Mouse (Mus musculus) forebrain, embryonic 14.5 days (tissue): ENCODE data around the gene Esyt3. TPM values are rescaled to one million over a fixed set of nuclear protein-coding genes. Genes with fewer than 3 reads are reported as not detected.
A peak's percentile ranks its signal among the peaks of the same experiment; 100 is the strongest.

Experiments used
- ATAC-seq: fragments of 200-750 bp; cut with Nextera tagmentation; 2 replicates; pipeline ENCODE4 v1.8.0; 2017; ENCODE audit warnings: mild to moderate bottlenecking, moderate library complexity
- DNase-seq: peaks from one replicate; pipeline ENCODE4 v3.0.0-alpha.2; 2015; ENCODE audit warnings: low spot score
- H3K27ac ChIP-seq: fragments of 300-500 bp; sonication (generic); 2 replicates; pipeline ENCODE4 v1.5.1; 2014; ENCODE audit warnings: low read depth, mild to moderate bottlenecking, control low read depth, low read length, moderate library complexity
- H3K27me3 ChIP-seq: fragments of 300-500 bp; sonication (generic); replicated peaks from 2 replicates; pipeline ENCODE4 v1.6.1; 2014; ENCODE audit warnings: low read length, control low read depth, mixed read lengths; ENCODE audit not compliant: control insufficient read depth, insufficient read depth
- H3K36me3 ChIP-seq: fragments of 300-500 bp; sonication (generic); 2 replicates; pipeline ENCODE4 v1.6.1; 2014; ENCODE audit warnings: low read length, control low read depth; ENCODE audit not compliant: control insufficient read depth, insufficient read depth
- H3K4me1 ChIP-seq: fragments of 300-500 bp; sonication (generic); 2 replicates; pipeline ENCODE4 v1.6.1; 2014; ENCODE audit warnings: antibody characterized with exemption, low read length, control low read depth; ENCODE audit not compliant: control insufficient read depth, insufficient read depth
- H3K4me2 ChIP-seq: fragments of 300-500 bp; sonication (generic); 2 replicates; pipeline ENCODE4 v1.6.1; 2014; ENCODE audit warnings: mild to moderate bottlenecking, control low read depth, low read length
- H3K4me3 ChIP-seq: fragments of 300-500 bp; sonication (generic); 2 replicates; pipeline ENCODE4 v1.5.1; 2014; ENCODE audit warnings: low read depth, low read length, control low read depth
- H3K9ac ChIP-seq: fragments of 300-500 bp; sonication (generic); 2 replicates; pipeline ENCODE4 v1.6.1; 2014; ENCODE audit warnings: mild to moderate bottlenecking, low read length, control low read depth, moderate library complexity
- H3K9me3 ChIP-seq: fragments of 300-500 bp; sonication (generic); replicated peaks from 2 replicates; pipeline ENCODE4 v1.6.1; 2016; ENCODE audit warnings: low read length, control low read depth, mixed read lengths; ENCODE audit not compliant: control insufficient read depth
- WGBS: fragments of 180-500 bp; shearing (Covaris S2); extraction: QIAGEN DNeasy Blood & Tissue Kit; methylation state at CpG from one replicate; pipeline ENCODE4 v1.1.7; 2014; 5-methylcytosine and 5-hydroxymethylcytosine counted together
- polyA plus RNA-seq: library from polyadenylated mRNA; unstranded; fragments of >200 nt; fragmentation: Nextera tagmentation; extraction: Ambion mirVana; gene quantifications from 2 replicates; pipeline ENCODE4 v1.2.1, GENCODE M21; 2014

Gene Esyt3
- polyA plus RNA-seq, 1 experiment from 2014 or later = 0.52 TPM

DNA sequence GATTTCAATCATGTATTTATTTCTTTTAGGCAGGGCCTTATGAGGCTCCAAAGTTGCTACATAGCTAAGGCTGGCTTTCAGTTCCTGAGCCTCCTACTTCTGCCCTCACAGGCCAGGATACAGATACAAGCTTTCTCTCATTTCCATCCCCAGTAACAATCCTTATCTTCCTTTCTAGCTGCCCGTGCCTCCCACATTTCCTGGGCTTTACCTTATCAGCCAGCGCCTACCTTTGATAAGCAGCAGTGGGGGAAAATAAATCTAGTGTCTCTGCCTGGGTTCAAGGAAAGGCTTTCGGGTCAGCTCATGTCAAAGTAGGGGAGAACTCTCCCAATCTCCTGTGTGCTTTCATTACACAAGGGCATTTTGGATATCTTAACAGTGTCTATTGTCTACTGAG lies 16.8 kb downstream of the Esyt3 start:
- DNase-seq (no peak), ATAC-seq (no peak)
- Histone ChIP-seq H3K27me3 (no peaks in the 10 kb centered on the region), H3K9ac (no peak overlapping the region), H3K4me3 (no peak overlapping the region), H3K36me3 (no peaks in the 10 kb centered on the region), H3K4me1 (peaks cover 3% of the 10 kb centered on the region; the same call in 1 of the 2 replicates), H3K4me2 (no peak overlapping the region), H3K9me3 (no peaks in the 10 kb centered on the region), H3K27ac (no peak overlapping the region)
- 89% methylated on average over 3 of the region's 3 CpGs for WGBS

DNA sequence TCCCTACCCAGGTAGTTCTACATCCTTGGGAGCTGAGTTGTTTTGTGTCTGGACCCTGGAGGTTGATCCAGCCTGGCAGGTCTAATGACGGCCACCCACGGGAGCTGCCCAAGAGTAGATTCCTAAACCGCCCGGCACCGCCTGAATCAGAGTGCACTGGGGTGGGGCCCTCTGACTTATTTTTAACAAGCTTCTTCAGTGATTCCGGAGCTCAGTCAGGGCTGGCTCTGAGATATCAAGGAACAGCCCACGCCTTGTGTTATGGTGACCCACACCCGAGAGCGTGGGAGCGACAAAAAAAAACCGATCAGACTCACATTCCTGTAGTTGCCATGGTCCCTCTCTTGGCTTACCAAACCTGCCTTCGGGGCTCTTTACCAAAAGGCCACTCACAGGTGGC lies 18.2 kb downstream of the Esyt3 start:
- H3K4me3 ChIP-seq = no peak overlapping the region
- no peak overlapping the region for H3K27ac ChIP-seq
- no peaks in the 10 kb centered on the region for H3K36me3 ChIP-seq
- ATAC-seq = no peak
- peaks cover under 1% of the 10 kb centered on the region; the same call in 1 of the 2 replicates for H3K4me1 ChIP-seq
- H3K27me3 ChIP-seq = no peaks in the 10 kb centered on the region
- DNase-seq = no peak
- H3K9ac ChIP-seq = no peak overlapping the region
- 87% methylated on average over 12 of the region's 12 CpGs for WGBS
- no peaks in the 10 kb centered on the region for H3K9me3 ChIP-seq
- H3K4me2 ChIP-seq = no peak overlapping the region

DNA sequence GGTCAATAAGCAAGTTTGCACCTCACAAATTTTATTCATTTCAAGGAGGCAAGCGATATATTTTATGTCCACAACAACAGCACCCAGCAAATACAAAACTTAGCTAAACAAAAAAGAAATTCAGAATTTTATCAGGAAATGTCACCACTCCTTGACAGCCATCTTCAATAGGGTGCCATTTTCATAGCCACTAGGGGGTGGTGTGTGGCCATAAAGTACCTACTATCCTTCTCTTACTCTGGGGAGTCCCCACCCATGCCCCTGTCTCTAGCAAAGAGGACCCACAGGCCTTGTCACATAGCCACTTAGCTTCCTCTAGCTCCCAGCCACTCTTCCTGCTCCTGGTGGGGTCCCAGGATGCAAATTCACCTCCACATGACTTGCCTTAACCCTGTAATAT lies 19.2 kb downstream of the Esyt3 start:
- WGBS = 82% methylated on average over 1 of the region's 1 CpGs
- no peak overlapping the region for H3K4me3 ChIP-seq
- H3K36me3 ChIP-seq = no peaks in the 10 kb centered on the region
- ATAC-seq = no peak
- no peak overlapping the region for H3K9ac ChIP-seq
- H3K27me3 ChIP-seq = no peaks in the 10 kb centered on the region
- no peak for DNase-seq
- H3K4me2 ChIP-seq = no peak overlapping the region
- no peaks in the 10 kb centered on the region for H3K9me3 ChIP-seq
- H3K4me1 ChIP-seq = no peaks in the 10 kb centered on the region
- no peak overlapping the region for H3K27ac ChIP-seq

GRCm38 (mm10) chr9:99338293-99338692 lies 20.1 kb downstream of the Esyt3 start:
- no peak for DNase-seq
- H3K27ac ChIP-seq = no peak overlapping the region
- no peaks in the 10 kb centered on the region for H3K36me3 ChIP-seq
- WGBS = 100% methylated on average over 1 of the region's 1 CpGs
- no peak overlapping the region for H3K4me3 ChIP-seq
- no peaks in the 10 kb centered on the region for H3K27me3 ChIP-seq
- no peak for ATAC-seq
- no peak overlapping the region for H3K4me2 ChIP-seq
- H3K9me3 ChIP-seq = no peaks in the 10 kb centered on the region
- no peaks in the 10 kb centered on the region for H3K4me1 ChIP-seq
- H3K9ac ChIP-seq = no peak overlapping the region

GRCm38 (mm10) chr9:99336538-99336937 lies 21.8 kb downstream of the Esyt3 start:
- Histone ChIP-seq H3K9me3 (no peaks in the 10 kb centered on the region), H3K27me3 (no peaks in the 10 kb centered on the region), H3K27ac (no peak overlapping the region), H3K4me2 (no peak overlapping the region), H3K4me1 (no peaks in the 10 kb centered on the region), H3K9ac (no peak overlapping the region), H3K36me3 (no peaks in the 10 kb centered on the region), H3K4me3 (no peak overlapping the region)
- DNase-seq (no peak), ATAC-seq (no peak)
- 90% methylated on average over 4 of the region's 4 CpGs for WGBS

DNA sequence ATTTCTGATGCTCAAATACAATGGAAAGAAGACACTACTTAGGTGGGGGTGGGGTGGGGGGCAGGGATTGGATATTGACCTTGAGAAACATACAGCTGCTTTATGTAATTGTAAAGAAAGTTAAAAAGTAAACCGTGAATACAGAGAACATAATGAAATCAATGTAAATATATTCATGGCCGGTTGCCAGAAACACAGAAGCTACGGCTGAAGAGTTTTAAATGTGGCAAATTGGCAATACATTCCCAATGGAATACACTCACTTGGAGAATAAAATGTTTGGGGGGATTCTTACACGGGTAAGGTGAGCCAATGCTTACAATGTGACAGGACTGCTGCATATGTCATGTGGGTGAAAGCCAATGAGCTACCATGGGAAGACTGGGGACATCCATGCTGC lies 31.5 kb downstream of the Esyt3 start:
- no peaks in the 10 kb centered on the region for H3K27me3 ChIP-seq
- H3K4me1 ChIP-seq = 0 out of 2 replicates have a peak, but pooled peaks cover 2% of the 10 kb centered on the region
- H3K36me3 ChIP-seq = no peaks in the 10 kb centered on the region
- no peaks in the 10 kb centered on the region for H3K9me3 ChIP-seq
- no peak overlapping the region for H3K4me2 ChIP-seq
- H3K4me3 ChIP-seq = no peak overlapping the region
- no peak overlapping the region for H3K27ac ChIP-seq
- 26% methylated on average over 4 of the region's 4 CpGs for WGBS
- ATAC-seq (no peak), DNase-seq (peak; percentile 81)
- no peak overlapping the region for H3K9ac ChIP-seq

DNA sequence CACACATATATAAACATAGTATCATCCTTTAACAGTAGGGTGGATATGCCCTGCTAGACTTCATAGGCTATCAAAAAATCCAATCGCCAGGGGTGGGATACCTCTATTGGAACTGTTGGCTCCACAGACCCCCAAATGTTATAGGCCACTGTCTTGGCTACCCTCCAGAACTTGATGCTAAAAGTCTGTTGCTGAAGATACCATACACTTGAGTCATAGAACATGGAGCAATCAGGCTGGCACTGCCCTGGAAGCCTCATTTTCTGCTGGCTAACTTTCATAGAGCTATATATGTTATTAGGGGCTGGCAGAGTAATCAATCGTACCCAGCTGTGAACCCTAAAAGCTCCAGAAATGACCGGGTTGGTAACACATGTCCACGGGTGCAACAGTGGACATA lies 32.4 kb downstream of the Esyt3 start:
- Histone ChIP-seq H3K9ac (no peak overlapping the region), H3K4me2 (no peak overlapping the region), H3K27ac (no peak overlapping the region), H3K36me3 (no peaks in the 10 kb centered on the region), H3K4me3 (no peak overlapping the region), H3K4me1 (0 out of 2 replicates have a peak, but pooled peaks cover 2% of the 10 kb centered on the region), H3K27me3 (no peaks in the 10 kb centered on the region), H3K9me3 (no peaks in the 10 kb centered on the region)
- WGBS = 88% methylated on average over 4 of the region's 4 CpGs
- DNase-seq = no peak
- ATAC-seq = no peak

GRCm38 (mm10) chr9:99325208-99325929 lies 33.0 kb downstream of the Esyt3 start:
- Histone ChIP-seq H3K4me1 (0 out of 2 replicates have a peak, but pooled peaks cover 2% of the 10 kb centered on the region), H3K4me3 (no peak overlapping the region), H3K4me2 (no peak overlapping the region), H3K27me3 (no peaks in the 10 kb centered on the region), H3K9me3 (no peaks in the 10 kb centered on the region), H3K9ac (no peak overlapping the region), H3K27ac (no peak overlapping the region), H3K36me3 (no peaks in the 10 kb centered on the region)
- WGBS = 85% methylated on average over 7 of the region's 7 CpGs
- DNase-seq (peak; percentile 12), ATAC-seq (no peak)

DNA sequence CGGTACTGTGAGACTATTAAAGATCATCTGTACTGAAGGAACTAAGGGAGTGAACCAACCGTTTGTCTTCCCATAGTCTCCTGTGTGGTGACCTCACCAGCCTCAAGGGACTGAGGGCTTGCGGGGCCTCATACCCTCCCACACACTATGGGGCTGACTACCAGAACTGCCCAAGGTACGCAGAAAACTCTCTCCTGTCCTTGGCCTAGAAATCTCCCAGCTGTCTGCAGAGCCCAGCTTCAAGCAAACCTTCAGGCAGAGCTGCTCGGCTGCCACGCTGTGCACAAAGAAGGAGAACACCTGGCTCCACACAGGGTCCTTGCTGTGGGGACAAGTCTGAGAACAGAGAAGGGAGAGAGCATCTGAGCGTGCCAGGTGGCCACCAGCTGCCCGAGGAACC lies 38.4 kb downstream of the Esyt3 start:
- Histone ChIP-seq H3K27ac (no peak overlapping the region), H3K9me3 (no peaks in the 10 kb centered on the region), H3K4me3 (no peak overlapping the region), H3K9ac (no peak overlapping the region), H3K4me2 (no peak overlapping the region), H3K27me3 (no peaks in the 10 kb centered on the region), H3K36me3 (no peaks in the 10 kb centered on the region), H3K4me1 (no peaks in the 10 kb centered on the region)
- DNase-seq = no peak
- ATAC-seq = no peak
- WGBS = 88% methylated on average over 8 of the region's 8 CpGs
